Mouse (Mus musculus) hindbrain, embryonic 11.5 days (tissue): Measurements from ENCODE around the gene Pnp2. TPM values are rescaled to one million over a fixed set of nuclear protein-coding genes. Genes with fewer than 3 reads are reported as not detected.
"Not testable (repeated sequence)": the region's sequence is repeated elsewhere in the genome, so short reads cannot be mapped to it uniquely, and the experiment has no call there.

Experiments
- ATAC-seq: fragments of 200-750 bp; cut with Nextera tagmentation; 2 replicates; pipeline ENCODE4 v1.8.0; 2017; ENCODE audit warnings: mild to moderate bottlenecking, moderate TSS enrichment, moderate library complexity; ENCODE audit not compliant: low FRiP score
- DNase-seq: peaks from one replicate; pipeline ENCODE4 v3.0.0-alpha.2; 2015; ENCODE audit warnings: low spot score
- H3K27ac ChIP-seq: fragments of 300-500 bp; sonication (generic); 2 replicates; pipeline ENCODE4 v1.5.1; 2014; ENCODE audit warnings: mild to moderate bottlenecking, low read depth, low read length
- H3K27me3 ChIP-seq: fragments of 300-500 bp; sonication (generic); 2 replicates; pipeline ENCODE4 v1.6.1; 2014; ENCODE audit warnings: mild to moderate bottlenecking, low read length, moderate library complexity, mixed read lengths; ENCODE audit not compliant: control insufficient read depth, insufficient read depth
- H3K36me3 ChIP-seq: fragments of 300-500 bp; sonication (generic); 2 replicates; pipeline ENCODE4 v1.6.1; 2014; ENCODE audit warnings: mild to moderate bottlenecking, low read length, moderate library complexity, mixed read lengths; ENCODE audit not compliant: control insufficient read depth, insufficient read depth
- H3K4me1 ChIP-seq: fragments of 300-500 bp; sonication (generic); replicated peaks from 2 replicates; pipeline ENCODE4 v1.6.1; 2014; ENCODE audit warnings: low read length, mixed read lengths; ENCODE audit not compliant: control insufficient read depth, insufficient read depth
- H3K4me2 ChIP-seq: fragments of 300-500 bp; sonication (generic); replicated peaks from 2 replicates; pipeline ENCODE4 v1.6.1; 2014; ENCODE audit warnings: mild to moderate bottlenecking, low read depth, low read length
- H3K4me3 ChIP-seq: fragments of 300-500 bp; sonication (generic); 2 replicates; pipeline ENCODE4 v1.5.1; 2014; ENCODE audit warnings: low read depth, low read length
- H3K9ac ChIP-seq: fragments of 300-500 bp; sonication (generic); 2 replicates; pipeline ENCODE4 v1.6.1; 2014; ENCODE audit warnings: low read depth, low read length
- H3K9me3 ChIP-seq: fragments of 300-500 bp; sonication (generic); 2 replicates; pipeline ENCODE4 v1.6.1; 2016; ENCODE audit warnings: low read length; ENCODE audit not compliant: control insufficient read depth
- WGBS: fragments of 180-500 bp; shearing (Covaris S2); extraction: QIAGEN DNeasy Blood & Tissue Kit; methylation state at CpG from one replicate; pipeline ENCODE4 v1.1.7; 2014; 5-methylcytosine and 5-hydroxymethylcytosine counted together
- polyA plus RNA-seq: library from polyadenylated mRNA; unstranded; fragments of >200 nt; fragmentation: Nextera tagmentation; extraction: Ambion mirVana; gene quantifications from 2 replicates; pipeline ENCODE4 v1.2.1, GENCODE M21; 2014

Pnp2 gene
- polyA plus RNA-seq, 1 experiment from 2014 or later, result 0.52 TPM

DNA sequence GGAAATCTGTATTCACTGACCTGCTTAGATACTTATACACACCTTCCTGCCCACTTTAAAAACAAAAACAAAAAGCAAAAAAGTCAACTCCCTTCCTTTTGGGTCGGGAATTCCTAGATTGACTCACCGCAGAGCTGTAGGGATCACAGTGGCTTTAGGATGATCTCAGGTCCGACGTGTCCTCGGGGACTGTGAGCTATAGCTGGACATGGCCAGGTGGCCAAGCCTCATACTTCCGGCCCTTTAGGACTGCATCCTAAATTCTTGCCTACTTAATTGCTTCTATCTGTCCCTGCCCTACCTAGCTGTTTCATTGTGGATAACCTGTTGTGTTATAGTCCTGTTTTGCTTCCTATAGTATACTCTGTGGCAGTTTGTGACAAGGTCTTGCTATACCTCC lies 10.7 kb upstream of the Pnp2 start:
- H3K9ac ChIP-seq, result peak overlapping the region; percentile 44
- H3K27me3 ChIP-seq, H3K27ac ChIP-seq, H3K9me3 ChIP-seq, H3K36me3 ChIP-seq, H3K4me1 ChIP-seq, DNase-seq: not testable (repeated sequence)
- peak overlapping the region; percentile 54 for H3K4me2 ChIP-seq
- ATAC-seq, result peak; percentile 40; the same call in 1 of the 2 replicates
- 15% methylated on average over 6 of the region's 6 CpGs for WGBS
- peak overlapping the region; percentile 38 for H3K4me3 ChIP-seq

GRCm38 (mm10) chr14:50945526-50945925 lies 10.3 kb upstream of the Pnp2 start:
- DNase-seq, H3K27ac ChIP-seq, H3K9me3 ChIP-seq, H3K4me1 ChIP-seq, H3K36me3 ChIP-seq, H3K27me3 ChIP-seq, ATAC-seq, H3K9ac ChIP-seq: not testable (repeated sequence)
- 36% methylated on average over 3 of the region's 3 CpGs for WGBS
- H3K4me2 ChIP-seq, result peak overlapping the region; percentile 54
- H3K4me3 ChIP-seq, result peak overlapping the region; percentile 38; the same call in 1 of the 2 replicates

GRCm38 (mm10) chr14:50955487-50955886 lies 305 bp upstream of the Pnp2 start:
- no peak overlapping the region for H3K4me3 ChIP-seq
- no peaks in the 10 kb centered on the region for H3K9me3 ChIP-seq
- 0 out of 2 replicates have a peak, but pooled peaks cover 2% of the 10 kb centered on the region for H3K36me3 ChIP-seq
- ATAC-seq (no peak), DNase-seq (no peak)
- no peak overlapping the region for H3K4me2 ChIP-seq
- WGBS, result 92% methylated on average over 10 of the region's 10 CpGs
- H3K4me1 ChIP-seq, result no peaks in the 10 kb centered on the region
- no peak overlapping the region for H3K27ac ChIP-seq
- no peaks in the 10 kb centered on the region for H3K27me3 ChIP-seq
- H3K9ac ChIP-seq, result no peak overlapping the region

DNA sequence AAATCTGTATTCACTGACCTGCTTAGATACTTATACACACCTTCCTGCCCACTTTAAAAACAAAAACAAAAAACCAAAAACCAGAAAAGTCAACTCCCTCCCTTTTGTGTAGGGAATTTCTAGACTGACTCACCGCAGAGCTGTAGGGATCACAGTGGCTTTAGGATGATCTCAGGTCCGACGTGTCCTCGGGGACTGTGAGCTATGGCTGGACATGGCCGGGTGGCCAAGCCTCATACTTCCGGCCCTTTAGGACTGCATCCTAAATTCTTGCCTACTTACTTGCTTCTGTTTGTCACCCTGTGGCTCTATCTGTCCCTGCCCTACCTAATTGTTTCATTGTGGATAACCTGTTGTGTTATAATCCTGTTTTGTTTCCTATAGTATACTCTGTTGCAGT lies 932 bp downstream of the Pnp2 start:
- WGBS, result 82% methylated on average over 6 of the region's 6 CpGs
- H3K9me3 ChIP-seq, H3K4me1 ChIP-seq, H3K4me2 ChIP-seq, H3K9ac ChIP-seq, DNase-seq, ATAC-seq, H3K36me3 ChIP-seq, H3K4me3 ChIP-seq, H3K27ac ChIP-seq, H3K27me3 ChIP-seq: not testable (repeated sequence)

- not testable (repeated sequence) for H3K4me3 ChIP-seq, H3K36me3 ChIP-seq, H3K9ac ChIP-seq, H3K4me1 ChIP-seq, DNase-seq, H3K4me2 ChIP-seq, H3K27ac ChIP-seq, ATAC-seq, H3K9me3 ChIP-seq, H3K27me3 ChIP-seq
- 82% methylated on average over 3 of the region's 3 CpGs for WGBS
These were observed 1.4 kb downstream of the Pnp2 start for GRCm38 (mm10) chr14:50957146-50957545.

DNA sequence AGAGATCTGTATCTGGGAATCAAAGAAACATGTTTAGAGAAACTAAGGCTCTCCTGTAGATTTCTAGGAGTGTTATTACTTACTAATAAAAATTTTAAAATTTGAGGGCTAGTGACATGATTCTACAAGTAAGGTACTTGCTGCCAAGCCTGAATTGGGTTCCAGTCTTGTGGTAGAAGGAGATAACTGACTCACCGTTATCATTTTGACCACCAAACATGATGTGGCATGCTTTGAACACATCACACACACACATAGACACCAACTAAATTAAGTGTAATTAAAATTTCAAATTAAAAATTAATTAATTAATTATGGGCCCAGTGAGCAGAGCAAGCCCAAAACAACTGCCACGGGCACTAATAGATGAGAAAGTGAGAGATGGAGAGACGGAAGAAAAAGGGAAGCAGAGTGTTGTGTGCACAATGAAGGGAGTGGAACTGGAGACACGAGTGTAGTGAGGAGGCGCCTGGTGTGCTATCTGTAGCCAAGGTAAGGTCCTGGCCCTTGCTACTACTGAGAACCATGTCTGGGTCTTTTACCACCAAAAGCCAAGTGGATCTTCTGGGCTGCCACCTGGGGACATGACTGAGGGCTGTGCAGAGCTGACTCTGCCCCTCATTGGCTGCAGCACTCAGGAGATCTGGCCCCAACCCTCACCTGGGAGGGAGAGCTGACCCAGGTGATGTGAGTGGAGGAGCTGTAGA lies 2.6 kb downstream of the Pnp2 start:
- H3K4me3 ChIP-seq, H3K27me3 ChIP-seq, ATAC-seq, H3K9ac ChIP-seq, H3K36me3 ChIP-seq, H3K27ac ChIP-seq, H3K4me2 ChIP-seq, H3K4me1 ChIP-seq, DNase-seq, H3K9me3 ChIP-seq: not testable (repeated sequence)
- 85% methylated on average over 5 of the region's 5 CpGs for WGBS

DNA sequence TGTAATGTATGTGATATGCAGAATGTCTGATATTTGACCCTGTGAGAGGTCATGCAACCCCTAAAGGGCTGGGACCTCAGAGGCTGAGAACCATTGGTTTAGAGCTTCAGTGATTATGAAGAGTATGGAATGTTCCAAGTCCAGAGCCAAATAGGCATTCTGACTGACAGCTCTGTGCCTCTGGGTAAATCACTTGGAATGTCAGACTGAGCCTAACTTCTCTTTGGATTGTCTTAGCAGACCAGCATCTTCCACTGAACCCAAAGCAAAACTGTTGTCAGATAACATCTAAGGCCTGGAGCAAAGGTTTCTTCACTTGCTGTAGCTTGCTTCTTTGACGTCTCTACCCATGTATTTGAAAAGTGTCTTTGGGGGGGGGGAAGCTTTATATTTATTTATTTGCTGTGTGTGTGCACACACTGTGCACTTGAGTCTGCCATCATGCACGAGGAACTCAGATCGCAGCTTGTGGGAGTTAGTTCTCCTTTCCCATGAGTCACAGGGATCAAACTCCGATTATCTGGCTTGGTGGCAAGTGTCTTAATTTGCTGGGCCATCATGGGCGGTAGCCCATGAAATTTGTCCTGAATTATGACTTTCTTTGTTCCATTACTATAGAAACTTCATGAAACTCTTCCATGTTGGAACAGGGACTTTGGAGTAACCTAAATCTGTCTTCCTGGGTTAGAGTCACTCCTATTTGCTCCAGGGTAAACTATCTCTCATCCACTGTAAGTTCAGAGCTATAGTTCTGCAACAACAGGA lies 12.6 kb downstream of the Pnp2 start:
- Histone ChIP-seq H3K9ac (no peak overlapping the region), H3K27me3 (no peaks in the 10 kb centered on the region), H3K9me3 (no peaks in the 10 kb centered on the region), H3K36me3 (no peaks in the 10 kb centered on the region), H3K27ac (no peak overlapping the region), H3K4me2 (no peak overlapping the region), H3K4me1 (no peaks in the 10 kb centered on the region), H3K4me3 (no peak overlapping the region)
- ATAC-seq (no peak), DNase-seq (no peak)
- 77% methylated on average over 5 of the region's 5 CpGs for WGBS

GRCm38 (mm10) chr14:50969041-50969440 lies 13.2 kb downstream of the Pnp2 start:
- no peaks in the 10 kb centered on the region for H3K27me3 ChIP-seq
- 14% methylated on average over 1 of the region's 1 CpGs for WGBS
- ATAC-seq (no peak), DNase-seq (no peak)
- H3K4me2 ChIP-seq, result no peak overlapping the region
- H3K9me3 ChIP-seq, result no peaks in the 10 kb centered on the region
- no peak overlapping the region for H3K9ac ChIP-seq
- H3K4me3 ChIP-seq, result no peak overlapping the region
- no peak overlapping the region for H3K27ac ChIP-seq
- no peaks in the 10 kb centered on the region for H3K4me1 ChIP-seq
- no peaks in the 10 kb centered on the region for H3K36me3 ChIP-seq
